Mouse (Mus musculus) small intestine, adult 2 months (tissue): ENCODE measurements around the gene Dmkn.
"Not testable (repeated sequence)": the region's sequence is repeated elsewhere in the genome, so short reads cannot be mapped to it uniquely, and the experiment has no call there.

Experiments
- CTCF ChIP-seq: fragments of 200-500 bp; IDR thresholded peaks from 2 replicates; pipeline ENCODE4 v1.5.1; 2012; ENCODE audit warnings: low read depth, mild to moderate bottlenecking, control low read depth, inconsistent platforms, low read length, moderate library complexity, mixed read lengths; ENCODE audit not compliant: insufficient replicate concordance, insufficient read length; ENCODE audit errors: extremely low read depth
- POLR2A ChIP-seq: fragments of 200-500 bp; IDR thresholded peaks from 2 replicates; pipeline ENCODE4 v1.6.1; 2012; ENCODE audit warnings: low read depth, mild to moderate bottlenecking, control low read depth, inconsistent platforms, low read length, moderate library complexity

DNA sequence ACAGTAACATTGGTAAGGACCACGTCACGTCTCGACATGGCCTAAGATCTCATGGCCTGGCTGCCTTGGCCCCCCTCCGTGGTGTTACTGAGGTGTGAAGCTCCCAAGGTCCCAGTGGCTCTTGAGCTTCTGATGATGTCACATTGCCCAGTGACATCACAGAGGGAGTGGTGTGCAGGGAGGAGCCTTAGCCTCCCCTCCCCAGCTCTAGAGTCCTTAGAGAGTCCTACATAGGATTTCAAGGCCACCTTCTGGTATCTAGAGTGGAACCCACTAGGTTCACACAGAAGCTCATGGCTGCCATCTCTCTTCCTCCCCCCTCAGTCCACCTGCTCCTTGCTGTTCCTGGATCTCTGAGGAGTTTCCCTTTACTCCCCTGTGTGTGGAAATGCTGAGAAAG lies 19.9 kb upstream of the Dmkn start, which contains the start of gene Gapdhs:
- TF ChIP-seq CTCF, POLR2A: not testable (repeated sequence)
